Mouse (Mus musculus): ENCODE results near the gene Olfr594.
"Not testable (repeated sequence)": the region's sequence is repeated elsewhere in the genome, so short reads cannot be mapped to it uniquely, and the experiment has no call there.

The Olfr594 gene

GRCm38 (mm10) chr7:103216696-103217095, at the start of gene Olfr594:
Gene Olfr594 (plus strand): TSS chr7:103216996.
- DNase-seq (ENCODE audit: low spot score), result no peak

DNA sequence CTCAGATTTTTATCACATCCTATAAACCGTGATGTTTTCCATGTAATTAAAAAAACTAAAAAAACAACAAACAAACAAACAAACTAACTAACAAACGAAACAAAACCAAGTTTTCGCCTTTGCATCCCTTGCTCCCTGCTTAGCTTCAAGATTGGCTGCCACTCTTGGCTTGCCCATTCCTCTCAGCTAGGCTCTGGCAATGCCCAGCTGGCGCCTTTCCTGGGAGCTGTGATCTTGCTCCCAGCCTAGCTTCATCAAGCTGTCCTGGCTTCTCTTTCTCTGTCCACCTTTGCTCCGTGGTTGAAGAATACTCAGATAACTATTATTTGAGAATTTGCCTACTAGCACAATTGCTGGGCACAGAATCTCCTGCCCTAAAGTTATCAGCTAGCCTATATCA, 47.1 kb upstream of the Olfr594 start:
- no peak for DNase-seq (ENCODE audit: low spot score)

DNA sequence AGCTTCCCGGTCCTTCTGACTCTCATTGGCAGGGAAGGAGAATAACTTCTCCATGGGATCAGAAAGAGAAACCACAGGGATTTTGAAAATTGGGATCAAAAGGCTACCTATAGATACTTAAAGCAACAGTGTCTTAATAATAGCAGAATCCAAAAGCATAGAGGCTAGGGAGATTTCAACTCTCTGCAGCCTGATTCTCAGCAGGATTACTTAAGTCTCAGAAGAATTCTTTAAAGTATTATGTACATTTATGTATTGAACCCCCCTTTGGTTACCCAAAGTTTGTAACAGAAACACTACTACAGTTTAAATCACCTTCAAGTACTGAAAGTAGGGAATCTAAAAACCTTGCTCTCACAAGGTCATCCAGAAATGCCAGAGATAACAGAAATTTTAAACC, 38.6 kb upstream of the Olfr594 start, which contains the start of gene Olfr591:
Gene Olfr591 (minus strand): TSS at position 101 of the 400 bp plus-strand sequence.
- DNase-seq (ENCODE audit: low spot score), result no peak

GRCm38 (mm10) chr7:103184503-103184902, 32.3 kb upstream of the Olfr594 start, which contains the start of gene Olfr592:
Gene Olfr592 (plus strand): TSS chr7:103184803.
- DNase-seq (ENCODE audit: low spot score), result not testable (repeated sequence)

GRCm38 (mm10) chr7:103211562-103211961, 5.2 kb upstream of the Olfr594 start, which contains the start of gene Olfr593:
Gene Olfr593 (plus strand): TSS chr7:103211862.
- no peak for DNase-seq (ENCODE audit: low spot score)

- not testable (repeated sequence) for DNase-seq (ENCODE audit: low spot score)
These were observed 4.7 kb upstream of the Olfr594 start for GRCm38 (mm10) chr7:103212050-103212449.

DNA sequence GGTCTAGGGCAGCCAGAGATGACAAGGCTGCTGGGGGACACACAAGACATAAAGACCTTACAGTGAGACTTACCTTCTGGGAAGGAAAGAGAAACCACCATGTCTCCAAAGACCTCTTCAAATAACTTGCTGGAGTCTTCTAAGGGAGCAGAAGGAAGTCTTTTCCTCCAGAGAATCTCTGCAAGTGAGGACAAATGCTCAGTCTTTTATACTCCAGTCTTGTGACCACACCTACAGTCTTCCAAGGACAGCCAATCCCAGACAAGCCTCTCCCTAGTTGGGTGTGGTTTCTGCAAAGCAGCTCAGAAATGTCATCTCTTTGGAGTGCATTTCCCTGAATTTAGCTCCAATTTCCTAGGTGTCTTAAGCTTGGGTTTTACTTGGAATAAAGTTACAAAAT, 35.6 kb downstream of the Olfr594 start, which contains the start of gene Usp17ld:
Gene Usp17ld (minus strand): TSS at position 101 of the 400 bp plus-strand sequence.
- not testable (repeated sequence) for DNase-seq (ENCODE audit: low spot score)

All from testis, postnatal 14 days (tissue).